Mouse (Mus musculus) hindlimb bud, embryonic 11.5 days (tissue): ENCODE measurements around the gene C1ql2.

ENCODE experiments used
- DNase-seq: peaks from one replicate; pipeline ENCODE4 v3.0.0-alpha.2; 2012; ENCODE audit warnings: low read depth, low spot score; ENCODE audit errors: extremely low spot score

C1ql2 gene

GRCm38 (mm10) chr1:120385029-120385571 lies 44.7 kb downstream of the C1ql2 start:
- DNase-seq = no peak

DNA sequence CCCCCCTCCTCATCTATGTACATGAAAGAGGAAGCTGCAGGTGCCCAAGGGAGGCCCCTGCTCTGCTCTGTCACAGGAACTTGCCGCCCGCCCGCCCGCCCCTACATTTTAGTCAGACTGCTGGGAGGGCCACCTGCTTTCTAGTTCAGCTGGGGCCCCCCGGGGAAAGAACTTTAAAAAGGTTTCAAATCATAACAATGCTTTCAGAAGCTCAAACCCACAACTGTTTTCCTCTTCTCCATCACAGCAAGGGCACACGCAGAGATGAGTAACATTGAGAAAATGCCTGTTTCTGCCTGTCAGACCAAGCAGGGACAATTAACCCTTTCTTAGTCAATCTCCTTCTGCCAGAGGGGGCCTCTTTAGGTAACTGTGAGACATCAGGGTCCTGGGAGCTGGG lies 49.4 kb downstream of the C1ql2 start:
- DNase-seq = no peak

- DNase-seq = peak; percentile 63
These were observed 50.0 kb downstream of the C1ql2 start for GRCm38 (mm10) chr1:120390336-120390735.
